Mouse (Mus musculus) lung, postnatal 4 days (tissue): ENCODE measurements at regions not wholly inside any gene's neighbourhood (a gene's known extent, or its start where the extent isn't known, plus 50 kb on each side); places are given as distances from the start of the nearest gene placed in this dataset.

Experiments used
- DNase-seq, 2 experiments: peaks; one replicate each; pipeline ENCODE4 v3.0.0; 2021

DNA sequence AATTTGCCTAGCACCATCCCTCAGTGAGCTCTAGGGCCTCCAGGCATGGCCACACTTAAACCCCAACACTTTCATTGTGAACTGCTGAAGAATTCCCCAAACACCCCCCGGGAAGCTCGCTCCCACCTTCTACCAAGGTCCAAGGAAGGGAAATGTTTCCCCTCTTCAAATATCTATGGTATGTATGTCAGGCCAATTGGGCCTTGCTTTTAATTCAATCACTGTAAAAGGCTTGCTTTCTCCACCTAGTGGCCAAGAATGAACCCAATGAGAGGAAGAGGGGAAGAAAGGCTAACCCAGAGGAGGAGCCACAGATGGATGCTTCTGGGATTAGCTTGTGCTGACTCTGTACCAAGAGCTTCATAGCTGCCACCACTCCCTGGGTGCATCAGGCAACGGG is 336.3 kb upstream of the Tgfbr2 start:
- no peak for DNase-seq

DNA sequence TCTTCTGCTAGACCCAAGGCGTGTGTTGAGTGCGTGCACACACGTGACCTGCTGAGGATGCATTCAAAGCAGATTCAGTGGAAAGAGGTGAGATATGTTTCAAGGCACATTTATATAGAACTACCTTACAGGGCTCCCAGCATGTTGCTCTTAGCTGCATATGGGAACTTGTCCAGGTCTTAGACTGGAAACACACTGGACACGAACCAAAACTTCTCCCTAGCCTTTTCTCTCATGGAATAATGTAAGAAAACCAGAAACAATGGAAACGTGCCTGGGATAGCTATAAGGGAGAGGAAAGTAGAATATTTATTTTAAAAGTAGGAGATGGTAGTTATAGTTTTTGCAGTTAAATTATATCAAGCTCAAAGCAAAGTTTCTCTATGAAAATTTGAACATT is 332.6 kb upstream of the Tgfbr2 start:
- DNase-seq, result no peak

GRCm38 (mm10) chr9:116502831-116503230 is 327.7 kb upstream of the Tgfbr2 start:
- DNase-seq, result no peak

DNA sequence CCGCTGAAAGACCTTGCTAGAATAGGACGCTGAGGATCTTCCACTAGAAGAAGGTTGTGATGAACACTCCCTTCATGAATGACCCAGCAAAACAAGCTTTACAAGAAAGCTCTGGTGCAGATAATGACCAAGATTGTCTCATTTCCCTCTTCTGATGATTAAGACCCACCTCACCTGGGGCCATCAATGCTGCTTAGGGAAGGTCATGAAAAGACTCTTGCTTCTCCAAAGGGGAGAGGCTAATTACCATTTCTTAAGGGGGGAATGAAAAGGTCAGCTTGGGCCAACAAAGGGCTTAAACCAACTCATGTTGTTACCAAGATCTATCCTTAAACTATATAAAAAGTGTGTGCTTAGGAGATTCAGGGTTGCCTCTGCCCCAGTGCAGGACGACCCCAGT is 325.8 kb upstream of the Tgfbr2 start:
- no peak for DNase-seq

DNA sequence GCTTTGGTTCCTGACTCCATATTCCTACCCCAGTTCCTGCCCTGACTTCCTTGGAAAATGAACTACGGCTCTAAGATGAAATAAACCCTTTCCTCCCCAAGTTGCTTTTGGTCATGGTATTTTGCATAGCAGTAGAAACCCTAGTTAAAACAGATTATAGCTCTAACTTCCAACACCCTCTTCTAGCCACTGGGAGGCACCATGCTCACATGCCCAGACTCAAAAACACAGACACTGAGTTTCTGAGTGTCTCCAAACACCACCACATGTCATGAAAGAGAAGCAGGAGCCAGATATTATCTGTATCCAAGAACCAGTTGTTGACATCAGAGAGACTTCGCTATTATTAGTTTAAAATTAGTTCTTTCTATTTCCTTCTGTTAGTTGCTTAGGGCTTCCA is 316.1 kb upstream of the Tgfbr2 start:
- no peak for DNase-seq

GRCm38 (mm10) chr9:116489787-116490186 is 314.6 kb upstream of the Tgfbr2 start:
- DNase-seq, result peak in 1 of 2 experiments; percentile 27

- no peak for DNase-seq
Measured at GRCm38 (mm10) chr9:116489273-116489672, 314.1 kb upstream of the Tgfbr2 start.

GRCm38 (mm10) chr9:116477309-116477708 is 302.1 kb upstream of the Tgfbr2 start:
- no peak for DNase-seq

GRCm38 (mm10) chr9:116475206-116475955 is 300.2 kb upstream of the Tgfbr2 start:
- no peak for DNase-seq

DNA sequence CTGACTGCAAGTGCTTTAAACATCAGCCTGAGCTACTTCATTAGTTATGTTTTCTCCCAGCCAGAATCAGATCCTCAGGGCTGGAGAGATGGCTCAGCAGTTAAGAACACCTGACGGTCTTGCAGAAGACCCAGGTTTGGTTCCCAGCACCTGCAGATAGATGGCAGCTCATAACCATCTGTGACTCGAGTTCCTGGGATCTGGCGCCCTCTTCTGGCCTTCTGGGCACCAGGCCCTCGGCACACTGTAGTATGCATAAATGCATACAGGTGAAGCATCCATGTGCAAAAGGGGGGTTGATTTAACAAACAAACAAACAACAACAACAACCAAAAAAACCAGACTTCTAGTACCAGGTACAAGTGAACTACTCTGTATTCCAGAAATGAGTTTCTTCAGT is 297.7 kb upstream of the Tgfbr2 start:
- no peak for DNase-seq

GRCm38 (mm10) chr9:116468569-116469250 is 293.6 kb upstream of the Tgfbr2 start:
- DNase-seq, result no peak

GRCm38 (mm10) chr9:116466336-116466735 is 291.2 kb upstream of the Tgfbr2 start:
- DNase-seq, result no peak

DNA sequence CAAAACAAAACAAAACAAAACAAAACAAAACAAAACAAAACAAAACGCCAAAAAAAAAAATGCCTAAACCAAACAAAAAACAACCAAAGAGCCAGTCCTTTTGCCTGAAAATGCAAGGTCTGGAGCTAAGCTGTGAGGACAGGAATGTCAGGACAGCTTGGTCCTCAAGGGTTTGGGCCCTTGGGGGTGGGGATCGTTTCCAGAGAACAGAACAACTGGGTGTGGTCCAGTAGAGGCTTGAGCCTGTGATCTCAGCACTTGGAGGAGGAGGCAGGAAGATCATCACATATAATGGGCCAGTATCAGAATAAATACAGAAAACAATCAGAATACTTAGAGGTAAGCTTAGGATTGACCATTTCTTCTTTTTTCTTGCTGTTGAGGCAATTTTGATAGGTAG is 289.5 kb upstream of the Tgfbr2 start:
- no peak for DNase-seq

DNA sequence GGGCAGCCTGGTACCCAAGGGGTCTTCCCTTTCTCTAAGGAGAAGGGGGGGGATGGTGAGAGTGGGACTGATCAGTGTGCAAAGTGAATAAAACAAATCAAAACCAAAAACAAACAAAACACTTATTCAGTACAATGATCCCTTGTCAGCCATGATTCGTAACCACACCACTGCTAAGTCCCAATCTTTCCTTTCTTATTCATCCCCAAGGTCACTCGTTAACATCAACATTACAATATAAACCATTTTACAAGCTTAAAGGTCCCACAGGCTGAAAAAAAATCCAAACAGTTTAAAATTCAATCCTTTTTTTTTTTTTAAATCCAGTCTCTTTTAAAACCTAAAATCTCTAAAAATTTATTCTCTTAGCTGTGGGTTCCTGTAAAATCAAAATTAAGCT is 287.1 kb upstream of the Tgfbr2 start:
- no peak for DNase-seq

GRCm38 (mm10) chr9:116460022-116460421 is 284.9 kb upstream of the Tgfbr2 start:
- no peak for DNase-seq

DNA sequence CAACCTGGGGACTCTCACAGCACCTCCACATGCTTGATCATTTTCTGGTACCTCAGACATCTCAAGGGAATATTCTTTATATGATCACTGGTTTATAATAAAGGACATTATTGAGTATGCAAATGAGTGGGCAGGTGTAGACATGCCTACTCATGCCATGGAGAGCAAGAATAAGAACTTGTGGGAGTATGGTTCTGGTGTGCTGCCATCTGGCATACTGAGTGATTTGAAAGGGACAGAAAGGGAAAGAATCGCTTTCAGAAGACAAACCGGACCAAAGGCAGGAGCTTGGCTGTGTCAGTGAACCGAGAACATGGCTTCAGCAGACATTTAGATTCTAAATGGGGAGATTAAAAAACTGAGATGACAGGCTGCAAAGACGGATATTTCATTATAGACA is 276.9 kb upstream of the Tgfbr2 start:
- DNase-seq, result no peak

- no peak for DNase-seq
Measured at GRCm38 (mm10) chr9:116450829-116451228, 275.7 kb upstream of the Tgfbr2 start.

GRCm38 (mm10) chr9:116447734-116448133 is 272.6 kb upstream of the Tgfbr2 start:
- no peak for DNase-seq

DNA sequence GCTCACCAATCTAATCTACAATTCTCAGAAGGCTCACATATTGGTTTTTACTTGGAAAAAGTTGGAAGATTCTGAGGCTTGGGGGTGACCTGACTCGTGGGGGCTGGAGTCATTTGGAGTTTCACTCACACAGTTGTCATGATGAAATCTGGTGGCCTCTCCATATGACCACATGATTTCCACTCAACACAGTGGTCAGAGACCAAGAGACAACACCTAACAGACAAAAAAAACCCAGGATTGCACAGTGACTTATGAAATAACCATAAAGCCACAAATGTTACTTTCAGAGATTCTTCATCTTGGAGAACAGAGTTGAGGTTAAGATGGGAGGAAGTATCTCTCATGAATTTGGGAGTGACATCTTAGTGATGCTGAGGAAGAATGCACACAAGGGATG is 263.4 kb upstream of the Tgfbr2 start:
- no peak for DNase-seq

DNA sequence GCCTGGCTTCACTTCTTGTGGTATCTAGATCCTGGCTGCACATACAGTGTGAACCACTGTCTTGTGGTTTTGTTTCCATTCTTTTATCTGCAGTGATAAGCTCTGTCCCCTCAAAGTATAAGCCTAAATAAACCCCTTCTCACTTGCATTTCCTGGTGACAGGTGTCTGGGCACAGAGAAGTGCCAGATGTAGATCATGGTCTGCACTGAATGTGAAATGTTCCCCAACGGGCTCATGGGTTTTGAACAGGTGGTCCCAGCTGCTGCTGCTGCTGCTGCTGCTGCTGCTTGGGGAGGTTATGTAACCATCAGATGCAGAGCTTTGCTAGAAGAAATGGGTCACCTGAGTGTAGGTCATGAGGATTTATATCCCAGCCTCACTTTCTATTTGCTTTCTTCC is 259.3 kb upstream of the Tgfbr2 start:
- no peak for DNase-seq

DNA sequence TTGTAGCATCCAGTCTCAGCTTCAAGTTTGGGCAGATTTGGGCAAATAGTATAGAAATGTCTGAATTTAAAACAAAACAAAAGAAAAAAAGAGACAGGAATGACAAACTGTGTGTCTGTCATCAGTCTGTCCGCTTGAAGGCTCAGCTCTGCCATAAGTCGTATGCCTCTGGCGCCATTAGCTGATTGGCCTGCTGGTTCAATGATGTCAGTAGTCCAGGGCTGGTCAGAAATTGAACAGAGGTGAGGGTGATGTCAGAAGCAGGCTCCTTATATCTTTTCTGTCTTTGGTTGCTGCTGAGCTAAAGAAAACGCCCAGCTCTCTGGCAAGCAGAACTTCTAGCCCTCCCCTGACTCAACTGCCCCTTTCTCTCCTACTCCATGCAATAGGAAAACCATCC is 253.9 kb upstream of the Tgfbr2 start:
- no peak for DNase-seq

GRCm38 (mm10) chr9:116428475-116428874 is 253.3 kb upstream of the Tgfbr2 start:
- no peak for DNase-seq

DNA sequence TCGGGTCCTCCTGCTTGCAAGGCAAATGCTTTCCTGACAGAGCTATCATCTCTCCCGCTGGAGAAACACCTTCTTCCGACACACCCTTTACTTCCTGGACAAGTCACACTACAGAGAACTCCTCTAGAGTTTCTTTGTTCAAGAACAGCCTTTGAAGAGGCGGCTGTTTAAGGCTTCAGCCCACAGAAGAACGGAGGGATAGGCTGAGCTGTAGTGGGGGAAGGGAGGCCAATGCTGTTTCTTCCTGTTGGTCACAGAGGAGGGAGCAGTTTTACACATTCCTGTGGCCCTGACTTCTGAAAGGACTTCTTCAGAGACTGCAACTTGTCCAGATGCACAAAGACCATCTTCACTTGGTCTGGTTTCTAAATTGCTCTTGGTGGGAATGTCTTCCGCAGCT is 252.1 kb upstream of the Tgfbr2 start:
- no peak for DNase-seq

DNA sequence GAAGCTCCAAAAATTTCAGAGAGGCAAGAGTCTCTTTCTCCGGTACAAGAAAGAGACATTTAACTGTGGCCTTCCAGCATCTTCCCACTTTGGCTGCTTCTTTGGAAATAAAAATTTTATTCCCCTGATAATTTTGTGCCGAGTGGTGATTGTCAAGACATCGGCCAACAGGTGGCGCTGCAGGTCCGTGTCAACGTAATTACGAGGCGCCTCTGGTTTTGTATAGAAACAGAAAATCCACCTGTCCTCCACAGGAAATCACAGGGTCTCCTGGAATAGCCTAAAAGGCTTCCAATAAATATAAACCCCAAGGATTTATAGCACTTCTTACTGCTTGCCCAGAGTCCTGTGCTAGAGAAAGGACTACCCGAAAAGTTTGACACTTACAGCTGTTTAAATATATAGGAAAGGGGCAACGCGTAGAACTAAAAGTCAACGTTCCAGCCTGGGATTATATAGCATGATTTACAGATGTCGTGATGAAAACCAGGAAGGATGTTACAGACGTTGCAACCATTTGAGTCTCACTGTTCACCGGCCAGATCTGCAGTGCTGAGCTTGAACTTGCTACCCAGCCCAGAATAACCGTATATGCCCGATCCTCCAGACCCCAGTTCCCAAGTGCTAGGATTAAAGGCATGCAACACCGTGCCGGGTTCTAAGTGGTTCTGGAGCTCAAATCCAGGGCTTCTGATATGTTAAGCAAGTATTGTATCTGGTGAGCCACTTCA is 251.3 kb upstream of the Tgfbr2 start:
- peak; percentile 71 to 82 for DNase-seq
